Comparison of ENCODE assay signal across 24 mouse cellular contexts in the genomic region with DNA sequence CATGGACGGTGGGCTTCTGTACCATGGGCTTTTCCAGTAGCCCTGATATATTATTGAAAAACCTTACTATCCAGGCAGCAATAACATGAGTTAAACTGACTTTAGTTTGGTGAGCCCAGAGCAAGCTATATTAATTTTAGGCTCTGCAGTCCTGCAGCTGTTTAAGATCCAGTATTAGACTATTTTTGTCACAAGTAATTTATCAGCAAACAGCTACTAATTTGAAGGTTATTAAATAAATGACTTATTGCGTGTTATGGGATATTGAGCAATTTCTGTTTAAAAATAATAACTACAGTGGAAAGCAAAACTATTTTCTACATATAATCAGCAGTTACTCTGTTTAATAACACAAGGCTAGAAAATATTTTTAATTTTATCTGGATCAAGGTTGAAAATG.
"Had no signal": no experiment of that assay in that cellular context is flagged by ENCODE, and none has a peak within 500 bp of the region (broad histone marks: within the 10 kb centered on the region; RNA-seq: fewer than 3 reads in every experiment).

No protein-coding gene starts in this region.

- H3K36me3 ChIP-seq: heart, embryonic 10.5 days; heart, embryonic 12.5 days; hindbrain, embryonic 10.5 days; hindbrain, embryonic 12.5 days; limb, embryonic 10.5 days; limb, embryonic 12.5 days had no signal

- H3K4me1 ChIP-seq: heart, embryonic 10.5 days; heart, embryonic 12.5 days; limb, embryonic 10.5 days; limb, embryonic 12.5 days had no signal

- H3K9me3 ChIP-seq: heart, embryonic 10.5 days; heart, embryonic 12.5 days; hindbrain, embryonic 10.5 days; hindbrain, embryonic 12.5 days; limb, embryonic 10.5 days; limb, embryonic 12.5 days had no signal

- H3K4me2 ChIP-seq: heart, embryonic 12.5 days; hindbrain, embryonic 12.5 days; hindbrain, embryonic 14.5 days; limb, embryonic 12.5 days had no signal

- H3K4me3 ChIP-seq: gastrocnemius, adult 2 months; heart, embryonic 10.5 days; heart, embryonic 12.5 days; hindbrain, embryonic 10.5 days; hindbrain, embryonic 12.5 days; layer of hippocampus, adult 2 months; left cerebral cortex, adult 2 months; limb, embryonic 10.5 days; limb, embryonic 12.5 days had no signal

- ATAC-seq: hindbrain, embryonic 16.5 days; inflammation-experienced regulatory T-cells, adult 6 months; intestine, embryonic 16.5 days had no signal

- H3K27ac ChIP-seq: gastrocnemius, adult 2 months; heart, embryonic 10.5 days; hindbrain, embryonic 10.5 days; hindbrain, embryonic 12.5 days; hindbrain, embryonic 14.5 days; layer of hippocampus, adult 2 months; left cerebral cortex, adult 2 months; limb, embryonic 10.5 days had no signal

- DNase-seq: gastrocnemius, adult 2 months; gastrocnemius, postnatal 10 days; gastrocnemius, postnatal 25 days; heart, adult 18-20 months; heart, postnatal 10 days; heart, postnatal 4 days; kidney, adult 18-20 months; kidney, adult 8-10 months; kidney, postnatal 10 days; kidney, postnatal 25 days; kidney, postnatal 4 days; liver had no signal

- H3K9ac ChIP-seq: heart, embryonic 12.5 days; hindbrain, embryonic 12.5 days; hindbrain, embryonic 14.5 days; limb, embryonic 12.5 days had no signal

- H3K27me3 ChIP-seq: heart, embryonic 12.5 days; hindbrain, embryonic 12.5 days; limb, embryonic 12.5 days had no signal
